Mouse (Mus musculus): ENCODE results near the gene Dthd1.

The Dthd1 gene

DNA sequence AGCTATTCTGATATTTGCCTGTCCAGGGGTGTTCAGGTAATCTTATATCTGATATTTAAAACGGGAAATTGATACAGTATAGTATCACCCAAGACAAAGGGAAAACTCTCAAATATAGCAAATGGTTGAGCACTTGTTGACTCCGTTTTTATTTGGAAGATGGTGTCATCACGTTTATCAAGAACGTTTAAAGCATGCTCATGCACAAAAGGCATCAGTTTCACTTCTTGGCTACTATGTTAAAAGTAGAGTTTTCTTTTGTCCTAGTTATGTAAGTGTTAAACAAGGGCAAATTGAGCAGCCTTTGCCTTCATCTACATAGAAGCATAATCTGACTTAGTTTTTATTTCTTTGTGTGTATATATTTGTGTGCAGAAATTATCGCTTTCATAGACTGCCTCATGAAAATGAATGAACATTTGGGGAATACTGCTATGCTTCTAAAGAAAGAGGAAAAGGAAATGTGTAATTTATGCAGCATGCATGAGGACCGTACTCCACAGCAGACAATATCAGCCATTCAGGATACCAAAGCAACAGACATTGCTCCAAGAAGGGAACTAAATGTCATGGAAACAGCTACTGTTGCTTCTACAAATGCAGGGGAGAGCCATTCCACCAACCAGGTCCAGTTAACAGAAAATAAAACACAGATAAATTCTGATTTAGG, at the start of gene Dthd1:
Dthd1 (plus strand) TSS at position 422 of the 670 bp plus-strand sequence.
- in situ Hi-C loops (cut with MboI, MseI): no loop called here

DNA sequence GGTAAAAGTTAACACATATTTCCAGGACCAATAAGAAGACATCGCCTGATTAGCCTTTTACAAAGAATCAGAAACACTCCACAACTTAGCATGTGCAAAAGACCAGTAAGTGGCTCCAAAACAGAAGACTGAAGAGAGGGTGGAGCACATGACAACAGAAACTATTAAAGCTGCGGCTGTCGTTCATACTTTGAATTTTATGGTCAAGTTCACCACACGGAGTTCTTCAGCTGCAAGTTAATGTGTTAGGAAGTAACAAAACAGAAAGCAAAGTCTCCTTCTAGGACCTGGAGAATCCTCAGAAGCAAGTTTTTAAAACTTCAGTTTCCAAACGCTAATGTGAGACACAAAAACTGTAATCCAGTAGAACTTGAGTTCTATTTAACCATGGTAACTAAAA, 49.5 kb upstream of the Dthd1 start:
- in situ Hi-C loops (cut with MboI, MseI): no loop called here

DNA sequence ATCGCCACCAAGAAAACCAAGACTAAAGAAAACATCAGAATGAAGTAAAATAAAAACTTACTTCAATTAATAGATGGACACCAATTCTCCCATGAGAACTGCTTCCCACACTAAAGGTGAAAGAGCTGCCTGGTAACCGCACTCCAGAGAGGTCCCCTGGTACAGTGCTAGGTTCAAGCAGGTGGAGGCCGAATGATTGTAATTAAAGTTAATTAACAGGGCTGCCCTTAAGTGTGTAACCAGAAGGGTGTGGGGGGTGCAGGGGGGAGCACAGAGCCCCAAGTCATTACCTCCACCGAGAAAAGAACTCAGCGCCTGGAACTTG, 48.2 kb upstream of the Dthd1 start:
- in situ Hi-C loops (cut with MboI, MseI): no loop called here

DNA sequence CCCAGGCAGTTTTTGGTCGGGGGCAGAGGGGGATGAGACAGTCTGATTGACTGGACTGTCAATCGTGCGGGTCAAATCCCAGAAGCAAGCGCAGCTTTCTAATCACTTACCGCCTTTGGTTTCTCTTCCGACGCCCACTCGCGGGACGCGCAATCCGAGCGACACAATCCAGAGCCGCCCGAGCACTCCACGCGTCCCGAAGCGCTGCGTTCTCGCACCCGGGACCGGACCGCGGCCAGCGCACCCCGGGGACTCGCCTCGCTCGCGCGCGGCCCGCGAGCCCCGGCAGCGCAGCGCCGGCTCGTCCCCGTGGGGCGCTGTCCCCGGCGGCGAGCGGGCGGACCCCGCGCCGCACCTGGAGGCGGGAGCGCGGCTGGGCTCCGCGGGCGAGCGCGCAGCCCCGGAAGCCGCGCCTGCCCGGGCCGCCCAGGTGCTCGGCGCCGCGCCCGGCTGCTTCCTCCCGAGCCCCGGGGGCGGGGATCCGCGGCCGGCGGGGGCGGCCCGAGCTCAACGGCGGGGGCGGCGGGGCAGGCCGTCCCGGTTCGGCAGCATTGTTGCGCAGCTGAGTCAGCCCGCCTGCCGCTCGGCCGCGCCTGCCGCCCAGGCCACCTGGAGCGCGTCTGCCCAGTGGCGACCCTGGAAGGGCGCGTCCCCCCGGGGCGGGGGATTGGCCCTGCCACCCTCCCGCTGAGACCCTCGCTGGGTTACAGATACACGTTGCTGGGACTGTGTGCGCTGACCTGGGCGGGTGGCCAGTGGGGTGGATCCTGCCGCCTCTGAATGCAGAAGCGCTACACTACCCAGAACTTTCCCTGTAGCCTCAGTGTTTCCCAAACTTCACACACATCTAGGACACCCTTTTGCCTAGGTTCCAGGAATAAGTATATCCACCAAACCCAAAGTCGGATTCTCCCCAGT, 47.6 kb upstream of the Dthd1 start, which contains the start of gene Arap2:
Arap2 (minus strand) TSS at position 376 of the 918 bp plus-strand sequence.
- in situ Hi-C loops (cut with MboI, MseI): no loop called here

DNA sequence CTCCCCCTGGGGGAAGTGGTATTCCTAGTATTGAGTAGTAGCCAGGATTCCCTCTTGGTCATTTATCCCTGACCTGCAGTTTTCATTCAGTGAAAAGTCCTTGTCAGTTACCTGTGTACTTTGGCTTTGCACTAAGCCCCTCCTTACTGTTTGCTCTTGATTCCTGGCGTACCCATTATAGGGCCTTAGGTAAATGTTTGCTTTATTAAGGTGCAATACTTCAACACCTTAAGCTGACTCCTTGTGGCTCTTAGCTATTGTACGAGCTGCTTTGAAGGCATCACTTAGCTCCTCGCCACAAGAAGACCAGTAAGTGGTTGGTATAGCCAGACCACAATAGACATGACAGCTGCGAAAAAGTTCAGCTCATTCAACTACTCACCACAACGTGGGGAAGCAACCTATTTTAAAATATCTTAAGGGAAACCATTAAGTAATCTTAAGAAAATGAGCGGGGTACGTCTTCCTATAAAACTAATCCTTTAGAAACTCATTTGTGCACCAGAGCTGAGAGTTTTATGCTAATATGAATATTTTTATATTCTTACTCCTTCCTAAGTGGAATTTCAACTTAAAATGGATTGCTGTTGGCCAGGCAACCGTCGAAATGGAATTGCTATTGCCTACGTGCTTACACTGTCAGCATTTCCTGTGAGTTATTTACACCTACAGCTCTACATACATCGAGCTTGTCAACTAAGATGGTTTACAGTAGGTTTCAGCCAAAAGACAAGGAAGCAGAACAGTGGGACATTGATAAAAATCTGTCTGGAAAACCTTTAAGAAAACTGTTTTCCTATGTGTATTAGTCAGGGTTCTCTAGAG, 41.6 kb upstream of the Dthd1 start:
- in situ Hi-C loops (cut with MboI, MseI): no loop called here

DNA sequence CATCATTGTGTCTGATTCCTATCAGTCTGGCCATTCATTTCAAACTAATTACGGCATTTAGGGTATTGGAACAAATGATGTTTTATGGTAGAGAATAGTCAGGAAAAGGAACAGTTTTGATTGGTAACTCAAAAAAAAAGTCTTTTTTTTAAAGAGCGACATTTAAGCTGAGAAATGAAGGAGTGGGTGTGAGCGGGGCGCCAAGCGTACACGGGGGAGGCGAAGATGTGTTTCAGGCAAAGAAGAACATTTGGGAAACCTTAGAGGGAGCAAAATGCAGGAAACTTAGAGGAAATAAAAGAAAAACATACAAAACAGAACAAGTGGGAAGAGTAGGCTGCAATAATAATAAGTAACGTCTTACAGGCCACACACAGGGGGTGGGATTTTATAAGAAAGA, 35.8 kb upstream of the Dthd1 start:
- in situ Hi-C loops (cut with MboI, MseI): no loop called here

DNA sequence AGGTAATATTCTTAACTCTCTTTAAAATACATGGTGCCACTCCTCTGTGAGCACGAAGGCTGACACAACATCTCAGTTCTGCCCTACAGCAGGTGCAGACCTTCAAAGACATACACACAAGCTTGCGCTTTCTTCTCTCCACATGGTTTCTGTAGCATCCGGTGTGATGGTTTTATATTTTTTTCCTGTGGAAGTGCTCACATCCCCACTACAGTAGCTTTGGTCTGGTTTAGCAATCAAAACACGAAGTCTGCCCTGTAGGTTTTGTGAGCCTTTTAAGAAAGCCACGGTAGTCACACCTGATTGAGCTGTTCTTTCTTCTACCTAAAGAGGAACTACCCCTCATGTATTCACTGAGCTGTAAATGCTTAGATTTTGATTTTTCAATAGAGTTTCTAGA, 34.9 kb upstream of the Dthd1 start:
- in situ Hi-C loops (cut with MboI, MseI): no loop called here

DNA sequence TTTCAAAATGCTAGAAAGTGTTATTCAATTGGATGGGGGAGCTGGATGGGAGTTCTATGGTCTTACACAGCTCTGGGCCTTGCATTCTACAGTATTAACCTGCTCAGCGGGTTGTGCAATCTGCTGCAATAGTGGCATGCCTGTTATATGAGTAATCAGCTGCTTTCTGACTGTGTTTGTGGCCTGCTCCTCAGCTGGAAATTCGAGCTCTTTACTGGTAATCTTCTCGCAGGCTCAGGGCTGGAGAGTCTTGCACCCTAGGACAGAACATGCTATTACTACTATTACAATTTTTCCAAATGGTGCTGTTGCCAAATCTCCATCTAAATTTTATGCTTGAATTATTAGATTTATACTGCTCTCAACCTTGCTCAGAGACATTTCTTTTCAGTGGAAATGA, 26.8 kb upstream of the Dthd1 start:
- in situ Hi-C loops (cut with MboI, MseI): no loop called here

DNA sequence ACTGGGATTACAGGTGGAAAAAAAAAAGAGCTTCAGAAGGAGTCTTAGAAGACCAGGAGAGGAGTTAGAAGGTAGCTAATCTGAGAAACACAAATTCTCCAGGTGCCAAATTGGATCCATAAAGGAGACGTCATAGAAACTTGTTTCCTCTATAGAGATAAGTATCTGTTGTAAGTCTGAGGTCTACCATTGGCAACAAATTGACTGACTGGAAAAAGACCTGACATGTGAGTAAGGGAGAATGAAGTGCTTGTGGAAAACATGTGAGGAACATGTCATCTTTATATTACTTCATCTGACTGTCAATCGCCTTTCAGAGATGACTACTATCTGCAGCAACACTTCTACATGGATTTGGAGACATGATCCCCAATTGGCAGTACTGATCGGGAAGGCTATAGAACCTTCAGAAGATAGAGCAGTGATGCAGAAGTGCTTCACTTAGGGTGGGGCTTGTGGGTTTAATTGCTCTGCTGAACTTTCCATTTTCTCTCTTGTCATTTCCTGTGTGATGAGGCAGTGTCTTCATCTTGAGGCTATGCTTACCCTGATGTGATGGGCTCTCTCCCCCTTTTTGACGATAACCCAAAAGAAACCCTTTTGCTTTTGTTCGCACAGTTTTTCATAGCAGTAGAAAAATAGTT, 22.6 kb upstream of the Dthd1 start:
- in situ Hi-C loops (cut with MboI, MseI): no loop called here

DNA sequence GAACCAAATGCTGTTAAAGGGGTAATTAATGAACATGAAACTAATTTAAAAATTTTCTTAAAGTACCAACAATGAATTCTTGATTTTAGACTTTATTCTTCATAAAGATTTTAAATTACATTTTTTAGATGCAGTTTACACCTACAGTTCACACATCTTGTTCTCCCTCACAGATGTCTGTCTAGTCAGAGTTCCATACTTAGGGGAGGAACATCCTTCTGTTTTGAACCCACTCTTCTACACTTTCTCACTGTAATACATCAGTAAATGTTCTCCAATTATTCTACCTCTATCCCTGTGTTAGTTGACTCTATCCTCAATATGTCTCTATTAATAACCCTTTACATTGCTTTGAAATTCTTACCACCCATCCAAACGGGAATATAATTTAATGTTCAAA, 20.8 kb upstream of the Dthd1 start:
- in situ Hi-C loops (cut with MboI, MseI): no loop called here

DNA sequence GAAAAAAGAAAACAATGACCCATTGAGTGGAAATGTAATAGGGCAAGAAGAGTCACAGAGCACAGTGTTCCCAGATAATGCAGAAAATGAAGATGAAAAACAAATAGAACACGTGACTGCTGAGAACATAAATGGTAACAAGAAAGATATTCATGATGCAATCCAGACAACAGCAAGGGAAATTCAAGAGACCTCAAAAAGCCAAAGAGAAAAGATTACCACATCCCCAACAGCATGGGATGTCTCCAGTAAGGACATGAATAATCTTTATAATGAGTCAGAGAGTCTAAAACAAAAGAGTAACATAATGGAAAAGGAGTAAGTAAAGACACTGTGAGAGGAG, 420 bp downstream of the Dthd1 start:
- in situ Hi-C loops (cut with MboI, MseI): no loop called here

DNA sequence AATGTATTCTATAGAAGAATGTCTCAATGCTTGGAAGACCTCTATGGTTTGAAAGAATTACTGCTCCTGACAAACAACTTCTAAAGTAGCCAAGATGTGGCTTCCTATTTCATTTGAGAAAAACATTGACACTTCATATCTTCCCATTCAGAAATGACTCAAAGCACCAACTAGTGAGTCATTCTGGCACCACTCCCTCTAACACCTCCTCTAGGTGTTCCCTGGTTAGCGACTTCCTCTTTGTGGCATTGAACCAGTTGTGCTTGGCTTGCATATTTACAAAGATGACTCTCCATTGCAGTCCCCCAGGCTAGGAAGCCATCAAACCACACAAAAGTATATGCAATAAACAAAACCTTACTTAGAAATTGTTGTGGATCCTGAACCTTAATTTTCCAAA, 2.1 kb downstream of the Dthd1 start:
- in situ Hi-C loops (cut with MboI, MseI): no loop called here

DNA sequence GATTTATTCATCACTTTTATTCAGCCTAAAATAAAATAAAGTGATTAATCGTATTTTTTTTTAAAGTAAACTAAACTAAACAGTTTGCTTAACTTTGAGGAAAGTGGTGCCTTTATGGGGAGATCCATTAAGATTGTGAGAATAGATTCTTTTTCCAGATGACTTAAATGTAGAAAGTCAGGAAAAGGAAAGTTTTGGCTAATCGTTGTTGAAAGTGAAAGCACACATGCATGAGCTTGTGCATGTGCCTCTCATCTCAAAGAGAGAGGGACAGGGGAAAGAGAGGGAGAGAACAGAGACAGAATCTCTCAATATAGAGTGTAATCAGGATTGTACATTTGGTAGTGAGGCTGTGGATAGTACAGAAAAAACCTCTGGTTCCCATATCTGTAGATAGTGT, 5.9 kb downstream of the Dthd1 start:
- in situ Hi-C loops (cut with MboI, MseI): no loop called here

DNA sequence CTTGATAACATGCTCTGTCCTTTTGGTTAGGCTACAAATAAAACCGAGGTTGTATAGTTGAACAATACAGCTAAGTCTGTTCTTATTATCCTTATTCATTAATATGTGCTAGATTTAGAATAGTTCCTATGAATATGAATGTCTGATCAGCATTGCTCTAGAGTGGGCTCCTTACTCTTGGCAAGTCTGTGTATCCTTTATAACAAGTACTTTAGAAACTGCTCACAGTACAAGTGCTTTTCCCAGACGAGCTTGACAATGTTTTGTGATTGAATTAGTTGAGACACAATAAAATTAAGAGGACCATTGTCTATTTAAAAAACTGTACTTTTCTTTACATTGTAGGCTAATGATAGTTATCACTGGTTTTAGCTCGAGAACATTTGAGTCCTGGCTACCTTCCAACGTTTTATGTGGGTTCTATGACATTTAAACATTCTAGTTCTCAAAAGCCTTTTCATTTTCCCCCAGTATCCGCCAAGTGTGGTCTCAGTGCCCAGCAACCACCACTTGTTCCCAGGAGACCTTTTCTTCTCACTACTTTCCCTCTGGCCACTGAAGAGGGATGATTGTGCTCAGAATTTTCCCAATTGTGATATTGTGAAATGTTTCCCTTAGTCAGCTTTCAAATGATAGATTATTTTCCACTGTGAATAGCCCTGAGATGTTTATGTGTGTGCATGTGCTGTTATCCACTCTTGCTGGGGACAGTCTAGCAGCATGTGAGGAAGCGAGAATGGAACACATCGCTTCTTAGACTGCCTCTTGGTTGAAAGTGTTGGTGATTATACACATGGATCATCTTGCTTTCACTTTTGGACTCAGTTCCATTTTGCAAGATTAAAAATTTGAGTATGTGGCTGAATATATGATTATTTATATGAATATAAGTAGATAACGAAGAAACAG, 7.0 kb downstream of the Dthd1 start:
- in situ Hi-C loops (cut with MboI, MseI): loop anchor here in 1 of 2 experiments (5.0 kb wide), 1 partner anchor 37 kb away; no protein-coding TSS in a partner anchor

DNA sequence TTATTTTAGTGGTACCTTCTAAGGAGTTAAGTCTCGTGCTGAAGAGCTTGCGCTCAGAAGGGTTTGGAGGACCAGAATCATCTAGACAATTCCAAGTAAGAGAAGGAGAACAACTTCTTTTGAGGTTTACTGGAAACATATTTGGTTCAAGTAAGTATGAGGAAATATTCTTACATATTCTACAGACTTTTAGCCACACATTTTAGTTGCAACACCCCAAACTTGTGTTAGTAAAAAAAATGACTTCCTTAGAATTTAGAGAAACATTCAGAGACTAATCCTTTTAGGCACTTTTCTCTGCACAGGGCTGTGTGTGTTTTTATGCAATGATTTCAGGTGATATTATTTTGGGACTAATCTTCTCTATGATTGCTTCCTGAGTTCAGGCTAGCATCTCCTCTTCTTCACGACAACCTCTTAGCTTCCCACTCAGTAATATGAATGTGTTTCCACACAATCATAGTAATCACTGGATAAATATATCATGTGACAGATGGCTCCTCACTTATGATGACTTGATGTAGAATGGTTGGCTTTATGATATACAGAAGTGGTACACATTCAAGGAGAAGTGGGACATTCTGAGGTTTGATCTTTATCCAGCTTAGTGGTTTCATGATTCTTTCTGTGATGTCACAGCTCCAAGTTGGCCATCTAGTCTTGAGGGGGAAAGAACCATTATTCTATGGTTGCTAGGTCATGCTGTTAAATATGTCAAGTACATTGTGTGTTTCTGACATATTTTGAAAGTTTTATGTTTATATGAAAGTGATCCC, 29.5 kb downstream of the Dthd1 start:
- in situ Hi-C loops (cut with MboI, MseI): no loop called here

DNA sequence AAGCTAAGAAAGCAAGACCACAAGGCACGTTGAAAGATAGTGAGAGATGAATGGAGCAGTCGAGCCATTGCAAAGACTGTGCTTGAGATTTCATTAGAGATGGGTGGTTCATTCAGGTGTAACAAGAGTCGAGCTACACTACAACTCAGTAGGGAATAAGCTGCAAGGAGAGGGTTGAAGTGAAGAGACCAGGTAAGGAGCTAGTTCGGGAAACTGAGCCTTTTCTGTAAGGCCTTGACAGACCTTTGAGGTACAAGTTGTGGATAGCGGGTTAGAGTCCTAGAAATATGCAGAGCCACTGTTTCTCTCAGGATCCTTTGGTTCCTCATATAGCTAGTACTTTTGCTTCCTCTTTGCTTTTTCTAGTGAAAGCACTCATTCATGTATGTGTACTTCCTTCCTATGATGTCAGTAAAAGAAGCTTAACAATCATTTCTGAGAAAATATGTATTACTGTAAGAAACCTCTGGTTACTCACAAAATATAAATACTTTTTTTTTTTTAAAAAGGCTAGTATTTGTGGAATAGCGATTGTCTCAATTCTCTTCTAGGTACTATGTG, 33.0 kb downstream of the Dthd1 start:
- in situ Hi-C loops (cut with MboI, MseI): no loop called here

DNA sequence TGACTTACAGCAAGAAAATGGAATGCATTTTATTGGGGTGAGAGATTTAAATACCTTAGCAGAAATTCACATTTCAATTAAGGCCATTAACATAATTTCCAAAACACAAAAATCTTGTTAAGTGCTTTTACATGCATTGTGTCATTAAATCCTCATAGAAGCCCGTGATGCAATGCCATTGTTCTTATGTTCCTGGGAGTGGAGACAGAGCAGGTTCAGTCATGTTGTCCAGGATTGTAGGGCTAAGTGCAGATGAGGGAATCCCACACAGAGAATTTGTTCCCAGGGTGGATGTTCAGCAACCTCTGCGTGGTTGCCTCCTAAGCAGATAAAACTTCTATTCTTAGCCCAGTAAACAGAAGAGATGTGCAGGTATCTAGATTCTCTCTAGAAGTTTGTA, 37.7 kb downstream of the Dthd1 start:
- in situ Hi-C loops (cut with MboI, MseI): no loop called here

DNA sequence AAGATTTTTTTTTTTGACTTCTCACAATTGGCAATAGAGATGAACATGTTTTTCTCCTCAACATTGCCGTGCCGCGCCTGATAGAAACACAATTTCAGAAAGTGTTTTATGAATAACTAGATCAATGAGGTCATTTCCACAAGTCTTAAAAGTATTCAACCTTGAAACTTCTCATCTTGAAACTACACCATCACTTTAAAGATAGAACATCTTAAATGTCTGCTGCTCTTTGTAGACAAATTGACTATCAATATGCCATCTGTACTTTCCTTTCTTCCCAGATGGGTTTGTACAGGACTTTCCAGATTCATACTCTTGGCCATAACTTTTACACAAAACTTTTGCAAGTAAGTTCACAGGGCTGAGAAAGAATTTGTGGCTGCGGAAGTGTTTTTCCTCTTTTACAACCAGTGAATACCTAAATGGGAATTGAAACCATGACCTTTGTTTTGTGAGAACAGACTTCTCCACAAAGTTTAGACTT, 40.8 kb downstream of the Dthd1 start:
- in situ Hi-C loops (cut with MboI, MseI): no loop called here

DNA sequence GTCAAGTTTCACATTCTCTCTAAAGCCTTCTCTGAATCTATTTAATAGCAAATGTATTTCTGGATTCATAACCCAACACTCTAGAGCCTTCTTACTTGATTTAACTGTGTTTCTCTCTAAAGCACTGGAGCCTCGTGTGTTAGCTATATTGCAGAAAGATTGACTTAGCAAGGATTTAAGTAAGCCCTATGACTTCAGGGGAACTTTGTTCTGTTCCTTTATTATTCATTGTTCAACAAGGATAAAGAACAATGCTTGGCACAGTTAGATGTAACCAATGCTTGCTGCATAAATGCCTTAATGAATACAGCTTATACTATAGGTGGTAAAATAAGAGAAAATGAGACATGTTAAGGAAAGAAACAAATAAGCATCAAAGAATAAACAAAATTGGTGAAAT, 43.9 kb downstream of the Dthd1 start:
- in situ Hi-C loops (cut with MboI, MseI): loop anchor here in 1 of 2 experiments (5.0 kb wide), 1 partner anchor 35 kb away; no protein-coding TSS in a partner anchor

Measured in T-helper 17 cell (primary cell).